Mouse (Mus musculus) midbrain, embryonic 12.5 days (tissue): Measurements from ENCODE around the gene Sgsm2. TPM values are rescaled to one million over a fixed set of nuclear protein-coding genes. Genes with fewer than 3 reads are reported as not detected.

ENCODE experiments used
- ATAC-seq: fragments of 200-750 bp; cut with Nextera tagmentation; 2 replicates; pipeline ENCODE4 v1.8.0; 2017; ENCODE audit warnings: low read depth, moderate TSS enrichment, moderate library complexity; ENCODE audit not compliant: low FRiP score
- H3K27ac ChIP-seq: fragments of 300-500 bp; sonication (generic); replicated peaks from 2 replicates; pipeline ENCODE4 v1.5.1; 2016; ENCODE audit warnings: mild to moderate bottlenecking
- H3K27me3 ChIP-seq: fragments of 300-500 bp; sonication (generic); 2 replicates; pipeline ENCODE4 v1.6.1; 2016; ENCODE audit warnings: mild to moderate bottlenecking
- H3K36me3 ChIP-seq: fragments of 300-500 bp; sonication (generic); 2 replicates; pipeline ENCODE4 v1.6.1; 2016
- H3K4me1 ChIP-seq: fragments of 300-500 bp; sonication (generic); 2 replicates; pipeline ENCODE4 v1.6.1; 2016
- H3K4me2 ChIP-seq: fragments of 300-500 bp; sonication (generic); replicated peaks from 2 replicates; pipeline ENCODE4 v1.6.1; 2016; ENCODE audit warnings: mild to moderate bottlenecking, moderate library complexity
- H3K4me3 ChIP-seq: fragments of 300-500 bp; sonication (generic); 2 replicates; pipeline ENCODE4 v1.5.1; 2016; ENCODE audit warnings: mild to moderate bottlenecking
- H3K9ac ChIP-seq: fragments of 300-500 bp; sonication (generic); replicated peaks from 2 replicates; pipeline ENCODE4 v1.6.1; 2016; ENCODE audit warnings: mild to moderate bottlenecking, moderate library complexity
- H3K9me3 ChIP-seq: fragments of 300-500 bp; sonication (generic); 2 replicates; pipeline ENCODE4 v1.6.1; 2016; ENCODE audit warnings: mild to moderate bottlenecking
- WGBS: fragments of 180-500 bp; shearing (Covaris S2); methylation state at CpG from one replicate; pipeline ENCODE4 v1.1.7; 2016; 5-methylcytosine and 5-hydroxymethylcytosine counted together
- polyA plus RNA-seq: library from polyadenylated mRNA; unstranded; fragments of >200 nt; fragmentation: Nextera tagmentation; extraction: Ambion mirVana; gene quantifications from 2 replicates; pipeline ENCODE4 v1.2.1, GENCODE M21; 2016

Gene Sgsm2
- polyA plus RNA-seq, 1 experiment from 2014 or later: 16.2 TPM

DNA sequence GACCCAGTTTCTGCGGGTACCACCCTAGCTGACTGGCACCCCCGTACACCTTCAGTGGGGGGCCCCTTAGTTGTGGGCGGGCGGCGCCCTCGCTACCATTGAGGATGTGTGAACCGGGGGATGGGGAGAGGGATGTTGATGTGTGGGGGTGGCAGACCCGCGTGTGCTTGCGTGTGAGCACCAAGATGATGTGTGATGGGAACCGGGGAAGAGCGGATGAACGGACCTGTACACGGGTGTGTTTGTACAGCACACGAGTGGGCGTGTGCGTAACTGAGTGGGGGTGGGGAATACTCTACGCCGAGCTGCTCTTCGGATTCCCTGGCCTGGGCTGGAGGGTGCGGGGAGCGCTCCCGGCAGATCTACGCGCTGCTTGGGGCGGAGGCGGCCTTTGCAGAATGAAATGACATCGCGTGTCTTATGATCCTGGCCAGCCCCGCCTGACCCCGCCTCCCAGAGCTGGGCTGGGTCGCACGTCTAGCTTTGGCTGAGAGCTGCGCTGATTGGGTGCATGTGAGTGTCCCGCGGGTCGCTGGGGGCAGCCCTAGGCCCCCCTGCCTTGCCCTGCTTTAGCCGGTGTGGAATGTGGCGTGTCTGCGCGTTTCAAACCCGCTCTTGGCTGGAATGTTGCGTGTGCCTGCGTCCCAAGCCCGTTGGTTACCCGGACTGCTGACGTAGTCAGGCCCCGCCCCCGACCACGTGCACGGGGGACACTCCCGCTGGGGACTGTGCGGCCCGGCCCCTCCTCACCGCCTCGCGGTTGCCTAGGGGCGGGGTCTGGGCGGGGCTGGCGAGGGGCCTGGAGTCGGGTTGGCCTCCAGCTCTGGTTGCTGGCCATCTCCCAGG is 65.0 kb downstream of the Sgsm2 start:
- Histone ChIP-seq H3K27ac (peak overlapping the region; percentile 91), H3K4me2 (peak overlapping the region; percentile 92), H3K4me1 (peaks cover 38% of the 10 kb centered on the region), H3K36me3 (peaks cover 3% of the 10 kb centered on the region; the same call in 1 of the 2 replicates), H3K27me3 (peaks cover 14% of the 10 kb centered on the region), H3K4me3 (peak overlapping the region; percentile 93), H3K9ac (peak overlapping the region; percentile 90), H3K9me3 (no peaks in the 10 kb centered on the region)
- ATAC-seq: peak; percentile 82
- WGBS: under 1% methylated on average over 61 of the region's 61 CpGs

DNA sequence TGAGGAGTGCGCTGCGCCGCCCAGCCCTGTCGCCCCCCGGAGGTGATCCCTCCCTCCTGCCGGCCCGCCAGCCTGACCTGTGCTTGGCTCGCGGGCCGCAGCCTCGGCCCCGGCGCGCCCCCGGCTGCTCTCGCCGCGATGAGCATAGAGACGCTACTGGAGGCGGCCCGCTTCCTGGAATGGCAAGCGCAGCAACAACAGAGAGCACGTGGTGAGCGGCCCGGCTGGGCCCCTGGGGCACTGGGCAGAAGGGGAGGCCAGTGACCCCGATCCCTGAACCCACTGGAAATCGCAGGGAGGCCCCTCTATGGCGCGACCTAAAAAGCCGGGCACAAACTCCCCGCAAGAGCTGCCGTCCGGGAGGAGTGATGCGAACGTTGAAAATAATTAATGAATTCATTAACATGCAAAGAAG is 65.7 kb downstream of the Sgsm2 start:
- no peak for ATAC-seq

DNA sequence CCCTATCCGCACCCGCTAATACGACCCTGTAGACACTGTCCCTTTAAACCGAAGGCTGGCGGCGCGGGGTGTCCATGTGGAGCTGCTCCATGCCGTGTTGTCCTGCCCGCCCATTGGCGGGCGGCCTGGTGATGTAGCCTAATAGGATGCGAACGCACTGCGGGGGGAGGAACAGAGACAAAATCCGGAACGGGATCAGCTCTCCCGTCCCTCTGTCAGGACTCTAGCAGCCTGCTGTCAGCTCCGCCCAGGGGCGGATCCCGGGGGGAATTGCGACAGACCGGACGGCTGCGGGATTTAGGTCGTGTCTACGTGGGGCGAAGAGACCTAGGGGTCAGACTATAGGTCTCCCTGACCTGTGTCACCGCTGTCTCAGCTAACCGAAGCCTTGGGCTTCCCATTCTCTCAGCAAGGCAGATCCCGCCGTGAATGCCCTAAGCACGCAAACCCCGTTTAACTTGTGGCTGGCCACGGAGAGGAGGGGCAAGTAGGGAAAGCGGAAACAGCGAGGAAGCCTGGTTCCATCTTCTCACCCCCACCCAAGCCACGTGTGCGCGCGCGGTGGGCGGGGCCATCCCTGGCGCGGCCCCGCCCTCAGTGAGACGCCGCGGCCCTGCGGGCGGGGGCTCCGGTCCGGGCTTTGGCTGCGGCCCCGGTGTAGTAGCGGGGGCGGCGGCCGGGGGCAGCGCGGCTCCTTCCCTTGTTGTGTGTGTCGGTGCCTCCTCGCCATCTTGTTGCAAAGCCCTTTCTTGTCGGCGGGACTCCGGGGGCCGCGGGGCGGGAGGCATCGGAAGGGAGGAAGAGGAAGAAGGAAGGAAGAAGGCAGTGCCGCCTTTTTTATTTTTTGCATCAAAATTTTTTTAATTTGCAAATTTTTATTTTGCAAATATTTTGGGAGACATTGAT is 66.4 kb downstream of the Sgsm2 start, which contains the start of gene Mnt:
Mnt (plus strand) TSS at position 665 of the 906 bp plus-strand sequence.
- Histone ChIP-seq H3K4me2 (peak within 1 kb of the TSS; percentile 92), H3K27me3 (peaks cover 10% of the 10 kb centered on the region), H3K4me1 (peaks cover 35% of the 10 kb centered on the region), H3K9me3 (no peaks in the 10 kb centered on the region), H3K36me3 (no peaks in the 10 kb centered on the region), H3K27ac (peak within 1 kb of the TSS; percentile 91), H3K4me3 (peak within 1 kb of the TSS; percentile 93), H3K9ac (peak within 1 kb of the TSS; percentile 90)
- ATAC-seq: peak; percentile 90
- WGBS: under 1% methylated on average over 67 of the region's 70 CpGs

More for the DNA sequence above, 65.7 kb downstream of the Sgsm2 start:
- Histone ChIP-seq H3K4me3 (peak overlapping the region; percentile 93), H3K36me3 (no peaks in the 10 kb centered on the region), H3K27ac (peak overlapping the region; percentile 91), H3K4me1 (peaks cover 38% of the 10 kb centered on the region), H3K27me3 (peaks cover 10% of the 10 kb centered on the region), H3K4me2 (peak overlapping the region; percentile 92), H3K9me3 (no peaks in the 10 kb centered on the region), H3K9ac (peak overlapping the region; percentile 90)
- under 1% methylated on average over 35 of the region's 35 CpGs for WGBS

DNA sequence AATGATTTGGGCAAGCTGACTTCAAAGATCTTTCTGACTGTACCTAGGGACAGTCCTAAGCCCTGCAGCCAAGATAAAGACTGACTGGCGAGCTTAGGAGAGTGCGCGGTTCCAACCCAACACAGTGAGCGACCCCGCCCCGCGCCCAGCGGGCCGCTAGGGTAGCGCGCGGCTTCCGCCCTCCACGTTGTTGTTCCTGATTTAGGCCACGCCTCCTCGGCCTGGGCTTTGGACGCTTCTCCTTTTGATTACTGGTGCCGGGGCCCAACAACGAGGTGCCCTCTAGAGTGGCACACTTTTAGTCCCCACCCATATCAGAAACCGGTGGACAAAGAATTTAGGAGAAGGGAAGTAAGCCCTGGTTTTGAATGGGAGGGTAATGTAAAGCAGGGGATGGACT is 67.0 kb downstream of the Sgsm2 start:
- Histone ChIP-seq H3K27ac (peak overlapping the region; percentile 91), H3K4me2 (peak overlapping the region; percentile 92), H3K9me3 (no peaks in the 10 kb centered on the region), H3K9ac (peak overlapping the region; percentile 48; the same call in 1 of the 2 replicates), H3K36me3 (no peaks in the 10 kb centered on the region), H3K4me3 (peak overlapping the region; percentile 93), H3K4me1 (peaks cover 33% of the 10 kb centered on the region), H3K27me3 (peaks cover 10% of the 10 kb centered on the region)
- WGBS: 0% methylated on average over 20 of the region's 20 CpGs
- peak; percentile 44 for ATAC-seq

DNA sequence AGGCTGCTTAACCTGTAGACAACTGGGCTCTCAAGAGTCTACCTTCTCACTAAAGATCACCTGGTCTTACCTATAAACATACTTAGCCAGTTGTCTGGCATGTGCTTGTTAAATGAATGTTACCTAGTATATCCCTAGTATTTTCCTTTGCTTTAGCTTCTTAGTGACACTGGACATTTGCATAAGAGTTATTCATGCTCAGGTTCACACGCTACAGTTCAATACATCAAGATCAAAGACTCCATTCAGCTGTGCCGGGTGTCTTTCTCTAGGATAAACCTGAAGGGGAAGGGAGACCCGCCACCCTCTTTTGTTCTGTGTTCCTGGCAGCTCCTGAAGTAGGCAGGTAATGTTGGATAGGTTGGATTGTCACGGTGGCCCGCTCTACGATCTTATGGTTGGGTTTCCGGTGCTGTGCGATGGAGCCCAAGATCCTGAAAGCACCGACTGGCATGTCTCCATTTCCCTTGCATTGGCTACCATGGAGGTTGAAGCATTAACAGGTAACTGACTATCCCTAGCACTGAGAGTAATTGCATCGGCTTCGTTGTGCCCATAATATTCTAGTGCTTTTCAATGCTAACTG is 67.8 kb downstream of the Sgsm2 start:
- H3K27ac ChIP-seq: peak overlapping the region; percentile 91

DNA sequence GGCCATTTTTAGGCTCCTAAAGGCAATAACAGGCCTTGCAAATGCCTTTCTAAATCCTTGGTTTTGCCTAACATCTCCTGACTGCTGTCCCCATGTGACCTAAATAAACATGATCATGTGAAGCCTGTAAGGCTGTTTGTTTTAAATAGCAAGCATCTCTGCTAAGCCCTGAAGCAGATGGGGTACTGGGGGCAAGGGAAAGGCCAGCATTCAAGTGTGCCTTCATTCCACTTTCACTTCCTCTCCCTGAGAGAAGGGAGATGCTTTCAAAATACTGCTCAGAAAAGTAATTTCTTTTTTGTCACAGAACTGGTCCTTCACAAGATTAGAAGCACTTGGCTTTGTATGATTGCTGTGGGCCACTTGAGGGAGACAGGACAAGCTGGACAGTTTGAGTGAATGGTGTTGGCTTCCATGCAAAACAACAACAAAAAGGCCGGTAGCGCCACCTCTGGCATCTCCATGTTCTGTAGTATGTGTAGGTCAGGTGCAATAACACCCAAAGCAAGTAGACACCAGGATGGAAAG is 68.4 kb downstream of the Sgsm2 start:
- WGBS: 29% methylated on average over 2 of the region's 2 CpGs
- Histone ChIP-seq H3K4me1 (peaks cover 24% of the 10 kb centered on the region), H3K27me3 (peaks cover 10% of the 10 kb centered on the region), H3K9me3 (no peaks in the 10 kb centered on the region), H3K27ac (no peak overlapping the region), H3K9ac (no peak overlapping the region), H3K36me3 (0 out of 2 replicates have a peak, but pooled peaks cover 2% of the 10 kb centered on the region), H3K4me2 (no peak overlapping the region), H3K4me3 (no peak overlapping the region)
- no peak for ATAC-seq

More for the DNA sequence above, 67.8 kb downstream of the Sgsm2 start:
- no peaks in the 10 kb centered on the region for H3K9me3 ChIP-seq
- peak overlapping the region; percentile 93 for H3K4me3 ChIP-seq
- H3K4me2 ChIP-seq: peak overlapping the region; percentile 92
- ATAC-seq: no peak
- H3K4me1 ChIP-seq: peaks cover 30% of the 10 kb centered on the region
- WGBS: 13% methylated on average over 11 of the region's 11 CpGs
- peak overlapping the region; percentile 48; the same call in 1 of the 2 replicates for H3K9ac ChIP-seq
- H3K27me3 ChIP-seq: peaks cover 10% of the 10 kb centered on the region
- no peaks in the 10 kb centered on the region for H3K36me3 ChIP-seq

DNA sequence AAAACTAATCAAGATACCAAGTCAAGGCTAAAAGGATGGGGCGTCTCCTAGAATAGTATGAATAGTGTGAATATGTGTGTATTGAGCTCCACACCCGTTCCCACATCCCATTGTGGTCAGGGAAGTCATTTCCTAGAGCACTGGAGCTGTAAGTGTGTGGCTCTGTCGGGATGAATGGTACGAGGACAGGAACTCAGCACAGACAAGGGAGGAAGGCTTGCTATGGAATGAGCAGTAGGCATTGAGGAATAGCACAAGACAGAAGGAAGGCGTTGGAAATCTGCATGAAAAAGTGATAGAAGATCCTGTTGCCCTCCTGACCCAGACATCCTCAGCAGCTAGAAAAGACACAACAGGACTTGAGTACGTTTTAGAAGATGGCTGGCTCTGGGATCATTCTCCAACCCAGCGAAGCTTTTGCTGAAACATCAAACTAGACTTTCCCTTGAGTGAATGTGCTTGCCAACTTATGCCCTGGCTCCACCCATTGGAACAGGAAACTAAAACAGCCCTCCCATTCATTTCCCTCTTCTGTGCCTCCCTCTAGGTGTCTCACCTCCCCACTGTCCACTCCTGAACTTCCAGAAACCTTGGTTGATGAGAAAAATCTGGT is 69.0 kb downstream of the Sgsm2 start:
- Histone ChIP-seq H3K4me2 (no peak overlapping the region), H3K27ac (no peak overlapping the region), H3K4me1 (peaks cover 18% of the 10 kb centered on the region), H3K9ac (no peak overlapping the region), H3K36me3 (0 out of 2 replicates have a peak, but pooled peaks cover 6% of the 10 kb centered on the region), H3K9me3 (no peaks in the 10 kb centered on the region), H3K27me3 (peaks cover 10% of the 10 kb centered on the region), H3K4me3 (no peak overlapping the region)
- no peak for ATAC-seq
- WGBS: 78% methylated on average over 7 of the region's 7 CpGs

DNA sequence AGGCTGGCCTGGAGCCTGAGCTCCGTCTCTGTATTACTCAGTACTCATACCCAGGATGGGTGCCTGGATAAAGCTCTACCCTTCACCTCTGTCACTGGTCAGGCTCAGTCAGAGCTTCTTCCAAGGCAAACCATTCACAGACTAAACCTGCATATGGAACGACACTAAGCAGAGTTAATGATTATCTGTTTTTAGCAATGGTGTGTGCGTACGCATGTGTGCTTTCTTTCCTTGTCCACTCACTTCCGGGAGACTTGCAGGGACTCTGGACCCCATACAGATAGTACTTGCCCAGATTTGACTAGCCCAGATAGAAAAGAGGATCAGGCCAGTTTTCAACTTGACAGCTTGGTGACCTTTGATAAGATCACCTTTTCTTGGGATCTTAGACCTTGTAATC is 70.2 kb downstream of the Sgsm2 start:
- ATAC-seq: no peak
- H3K27me3 ChIP-seq: peaks cover 10% of the 10 kb centered on the region
- H3K4me3 ChIP-seq: no peak overlapping the region
- no peak overlapping the region for H3K27ac ChIP-seq
- H3K9me3 ChIP-seq: no peaks in the 10 kb centered on the region
- no peak overlapping the region for H3K9ac ChIP-seq
- H3K4me1 ChIP-seq: peaks cover 13% of the 10 kb centered on the region
- no peak overlapping the region for H3K4me2 ChIP-seq
- H3K36me3 ChIP-seq: 0 out of 2 replicates have a peak, but pooled peaks cover 6% of the 10 kb centered on the region
- WGBS: 88% methylated on average over 5 of the region's 5 CpGs

DNA sequence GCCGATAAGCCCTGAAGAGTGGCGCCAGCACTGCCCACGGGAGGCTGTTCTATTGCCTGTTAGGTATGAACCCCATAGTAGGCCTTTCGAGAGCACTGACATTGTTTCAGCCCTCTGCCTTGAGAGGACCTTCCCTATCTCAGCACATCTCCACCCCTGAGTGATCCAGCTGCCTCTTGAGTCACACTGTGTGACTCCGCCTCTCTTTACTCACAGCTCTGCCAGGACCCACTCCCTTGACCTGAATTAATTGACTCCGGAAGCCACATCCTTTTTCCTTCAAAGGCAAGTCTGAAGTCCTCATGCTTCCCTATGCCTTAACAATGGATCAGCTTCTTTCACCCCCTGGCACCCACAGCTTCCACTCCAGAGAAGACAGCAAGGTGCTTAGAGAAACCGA is 70.7 kb downstream of the Sgsm2 start:
- no peak for ATAC-seq
- Histone ChIP-seq H3K27ac (no peak overlapping the region), H3K4me3 (no peak overlapping the region), H3K4me1 (peaks cover 13% of the 10 kb centered on the region), H3K9me3 (no peaks in the 10 kb centered on the region), H3K36me3 (0 out of 2 replicates have a peak, but pooled peaks cover 6% of the 10 kb centered on the region), H3K9ac (no peak overlapping the region), H3K4me2 (no peak overlapping the region), H3K27me3 (peaks cover 10% of the 10 kb centered on the region)
- WGBS: 79% methylated on average over 7 of the region's 7 CpGs

DNA sequence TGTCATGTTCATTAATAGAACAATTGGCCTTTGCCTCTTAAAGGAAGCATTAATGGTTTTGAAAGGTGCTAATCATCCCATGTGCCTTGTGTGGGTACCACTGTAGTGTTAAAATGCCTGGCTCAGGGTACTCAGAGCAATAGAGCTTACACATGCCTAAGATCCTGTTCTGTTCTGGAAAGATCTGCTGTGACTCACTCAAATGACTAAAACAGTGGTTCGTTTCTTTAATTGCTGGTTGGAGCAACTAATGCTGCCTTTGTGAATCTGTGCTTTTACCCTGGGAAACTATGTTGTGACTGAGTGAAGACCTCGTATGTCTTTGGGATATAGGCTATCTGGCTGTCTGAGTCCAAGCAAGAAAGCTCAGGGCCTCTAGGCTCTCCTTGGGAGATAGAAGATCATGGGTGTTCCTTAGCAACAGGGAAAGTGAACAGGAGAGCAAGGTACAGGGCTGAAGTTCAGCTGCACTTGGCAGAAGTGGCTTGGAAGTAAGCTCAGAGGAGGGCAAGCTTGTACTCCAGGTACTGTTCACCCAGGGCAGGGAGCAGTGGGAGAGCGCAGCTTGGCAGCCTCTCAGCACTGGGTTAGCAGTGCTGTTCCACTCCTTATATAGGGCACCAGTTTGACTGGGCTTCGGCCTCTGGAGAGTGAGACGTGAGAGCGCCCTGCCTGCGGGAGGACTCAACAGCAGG is 74.0 kb downstream of the Sgsm2 start:
- H3K36me3 ChIP-seq: peaks cover 19% of the 10 kb centered on the region
- no peak overlapping the region for H3K27ac ChIP-seq
- no peak overlapping the region for H3K9ac ChIP-seq
- no peaks in the 10 kb centered on the region for H3K9me3 ChIP-seq
- ATAC-seq: no peak
- no peaks in the 10 kb centered on the region for H3K4me1 ChIP-seq
- 87% methylated on average over 7 of the region's 7 CpGs for WGBS
- H3K4me3 ChIP-seq: no peak overlapping the region
- peaks cover 4% of the 10 kb centered on the region; the same call in 1 of the 2 replicates for H3K27me3 ChIP-seq
- no peak overlapping the region for H3K4me2 ChIP-seq
